Mouse (Mus musculus): Measurements from ENCODE around the gene Itfg2. TPM values are rescaled to one million over a fixed set of nuclear protein-coding genes. Genes with fewer than 3 reads are reported as not detected.

The Itfg2 gene
- polyA plus RNA-seq, 1 experiment from 2014 or later: 19.1 TPM

DNA sequence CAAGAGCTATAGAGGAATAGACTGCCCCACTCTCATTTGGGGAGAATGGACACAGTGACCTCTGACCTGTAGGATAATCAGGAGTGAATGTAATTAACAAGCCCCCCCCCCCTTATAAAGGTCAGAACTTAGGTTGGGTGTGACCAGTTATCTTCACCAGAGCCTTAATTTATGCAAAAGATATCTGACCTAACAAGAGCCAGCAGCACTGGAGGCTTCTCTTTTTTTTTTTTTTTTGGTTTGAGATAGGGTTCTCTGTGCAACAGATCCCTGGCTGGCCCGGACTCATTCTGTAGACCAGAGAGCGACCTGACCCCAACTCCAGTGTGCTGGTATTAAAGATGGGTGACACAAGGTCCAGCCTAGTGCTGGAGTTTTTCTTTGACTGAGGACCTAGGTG is 4.6 kb upstream of the Itfg2 start:
- no peak for DNase-seq (ENCODE audit: low spot score)
- Histone ChIP-seq H3K9me3 (replicated peaks; ENCODE audit: low read length) (no peaks in the 10 kb centered on the region), H3K9ac (ENCODE audit: low read depth, low read length) (no peak overlapping the region), H3K27me3 (ENCODE audit: insufficient read depth, low read length) (no peaks in the 10 kb centered on the region), H3K4me1 (replicated peaks; ENCODE audit: insufficient read depth, low read length) (0 out of 2 replicates have a peak, but pooled peaks cover 3% of the 10 kb centered on the region), H3K4me2 (ENCODE audit: low read length) (no peak overlapping the region), H3K36me3 (ENCODE audit: insufficient read depth, low read length) (peaks cover 44% of the 10 kb centered on the region), H3K27ac (no peak overlapping the region), H3K4me3 (replicated peaks; ENCODE audit: low read depth, low read length) (no peak overlapping the region)
- no peak for TF ChIP-seq CTCF (IDR thresholded peaks at IDR 0.05; ENCODE audit: low read depth)
- ATAC-seq (replicated peaks; ENCODE audit: low FRiP score, low read depth): no peak
- WGBS: 95% methylated on average over 2 of the region's 2 CpGs

- no peak for TF ChIP-seq CTCF (IDR thresholded peaks at IDR 0.05; ENCODE audit: low read depth)
- H3K4me2 ChIP-seq (ENCODE audit: low read length): no peak overlapping the region
- 0 out of 2 replicates have a peak, but pooled peaks cover 3% of the 10 kb centered on the region for H3K4me1 ChIP-seq (replicated peaks; ENCODE audit: insufficient read depth, low read length)
- DNase-seq (ENCODE audit: low spot score) (no peak), ATAC-seq (replicated peaks; ENCODE audit: low FRiP score, low read depth) (no peak)
- 91% methylated on average over 5 of the region's 5 CpGs for WGBS
- no peak overlapping the region for H3K27ac ChIP-seq
- no peak overlapping the region for H3K9ac ChIP-seq (ENCODE audit: low read depth, low read length)
- peaks cover 27% of the 10 kb centered on the region for H3K36me3 ChIP-seq (ENCODE audit: insufficient read depth, low read length)
- no peak overlapping the region for H3K4me3 ChIP-seq (replicated peaks; ENCODE audit: low read depth, low read length)
- no peaks in the 10 kb centered on the region for H3K27me3 ChIP-seq (ENCODE audit: insufficient read depth, low read length)
- no peaks in the 10 kb centered on the region for H3K9me3 ChIP-seq (replicated peaks; ENCODE audit: low read length)
Observed at GRCm38 (mm10) chr6:128427571-128427970, 2.8 kb upstream of the Itfg2 start.

- H3K27ac ChIP-seq: peak overlapping the region; percentile 90; the same call in 1 of the 2 replicates
- H3K4me2 ChIP-seq (ENCODE audit: low read length): peak overlapping the region; percentile 76
- 17% methylated on average over 9 of the region's 9 CpGs for WGBS
- 0 out of 2 replicates have a peak, but pooled peaks cover 6% of the 10 kb centered on the region for H3K4me1 ChIP-seq (replicated peaks; ENCODE audit: insufficient read depth, low read length)
- peak overlapping the region; percentile 70 for H3K9ac ChIP-seq (ENCODE audit: low read depth, low read length)
- no peaks in the 10 kb centered on the region for H3K27me3 ChIP-seq (ENCODE audit: insufficient read depth, low read length)
- ATAC-seq (replicated peaks; ENCODE audit: low FRiP score, low read depth) (no peak), DNase-seq (ENCODE audit: low spot score) (no peak)
- TF ChIP-seq CTCF (IDR thresholded peaks at IDR 0.05; ENCODE audit: low read depth): no peak
- no peaks in the 10 kb centered on the region for H3K9me3 ChIP-seq (replicated peaks; ENCODE audit: low read length)
- peaks cover 4% of the 10 kb centered on the region; the same call in 1 of the 2 replicates for H3K36me3 ChIP-seq (ENCODE audit: insufficient read depth, low read length)
- H3K4me3 ChIP-seq (replicated peaks; ENCODE audit: low read depth, low read length): peak overlapping the region; percentile 60
Observed at GRCm38 (mm10) chr6:128425046-128425445, 315 bp upstream of the Itfg2 start.

GRCm38 (mm10) chr6:128423496-128424268 is 1.0 kb downstream of the Itfg2 start:
- Histone ChIP-seq H3K27ac (peak overlapping the region; percentile 90), H3K4me3 (replicated peaks; ENCODE audit: low read depth, low read length) (peak overlapping the region; percentile 60), H3K4me2 (ENCODE audit: low read length) (peak overlapping the region; percentile 76), H3K4me1 (replicated peaks; ENCODE audit: insufficient read depth, low read length) (0 out of 2 replicates have a peak, but pooled peaks cover 6% of the 10 kb centered on the region), H3K9me3 (replicated peaks; ENCODE audit: low read length) (no peaks in the 10 kb centered on the region), H3K9ac (ENCODE audit: low read depth, low read length) (peak overlapping the region; percentile 70), H3K27me3 (ENCODE audit: insufficient read depth, low read length) (no peaks in the 10 kb centered on the region), H3K36me3 (ENCODE audit: insufficient read depth, low read length) (no peaks in the 10 kb centered on the region)
- DNase-seq (ENCODE audit: low spot score) (no peak), ATAC-seq (replicated peaks; ENCODE audit: low FRiP score, low read depth) (no peak)
- TF ChIP-seq CTCF (IDR thresholded peaks at IDR 0.05; ENCODE audit: low read depth): no peak
- 40% methylated on average over 15 of the region's 16 CpGs for WGBS

DNA sequence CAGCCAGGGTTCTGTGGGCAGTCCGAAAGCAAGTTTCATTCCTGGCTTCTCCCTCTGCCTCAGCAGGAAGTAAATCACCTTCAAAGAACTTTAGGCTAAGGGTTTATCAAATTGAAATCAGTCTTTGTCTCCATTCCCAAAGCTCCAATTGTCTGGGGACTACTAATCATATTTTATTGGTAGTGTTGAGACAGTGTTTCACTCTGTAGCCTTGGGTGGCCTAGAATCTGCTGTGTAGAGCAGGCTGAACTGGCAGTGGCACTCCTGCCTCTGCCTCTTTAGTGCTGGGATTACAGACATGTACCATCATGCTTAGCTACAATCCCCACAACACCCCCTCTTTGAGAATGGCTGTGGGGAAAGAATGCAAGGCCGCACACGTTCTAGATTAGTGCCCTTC is 3.3 kb downstream of the Itfg2 start:
- Histone ChIP-seq H3K27me3 (ENCODE audit: insufficient read depth, low read length) (no peaks in the 10 kb centered on the region), H3K27ac (peak overlapping the region; percentile 80), H3K4me3 (replicated peaks; ENCODE audit: low read depth, low read length) (no peak overlapping the region), H3K36me3 (ENCODE audit: insufficient read depth, low read length) (no peaks in the 10 kb centered on the region; the same call in 1 of the 2 replicates), H3K4me1 (replicated peaks; ENCODE audit: insufficient read depth, low read length) (0 out of 2 replicates have a peak, but pooled peaks cover 6% of the 10 kb centered on the region), H3K4me2 (ENCODE audit: low read length) (no peak overlapping the region), H3K9ac (ENCODE audit: low read depth, low read length) (no peak overlapping the region), H3K9me3 (replicated peaks; ENCODE audit: low read length) (no peaks in the 10 kb centered on the region)
- ATAC-seq (replicated peaks; ENCODE audit: low FRiP score, low read depth) (no peak), DNase-seq (ENCODE audit: low spot score) (peak; percentile 25)
- 64% methylated on average over 3 of the region's 3 CpGs for WGBS
- no peak for TF ChIP-seq CTCF (IDR thresholded peaks at IDR 0.05; ENCODE audit: low read depth)

GRCm38 (mm10) chr6:128421036-128421435 is 3.7 kb downstream of the Itfg2 start:
- DNase-seq (ENCODE audit: low spot score) (peak; percentile 63), ATAC-seq (replicated peaks; ENCODE audit: low FRiP score, low read depth) (no peak)
- Histone ChIP-seq H3K4me1 (replicated peaks; ENCODE audit: insufficient read depth, low read length) (0 out of 2 replicates have a peak, but pooled peaks cover 6% of the 10 kb centered on the region), H3K9me3 (replicated peaks; ENCODE audit: low read length) (no peaks in the 10 kb centered on the region), H3K27ac (peak overlapping the region; percentile 80), H3K4me2 (ENCODE audit: low read length) (no peak overlapping the region), H3K9ac (ENCODE audit: low read depth, low read length) (no peak overlapping the region), H3K27me3 (ENCODE audit: insufficient read depth, low read length) (no peaks in the 10 kb centered on the region), H3K4me3 (replicated peaks; ENCODE audit: low read depth, low read length) (no peak overlapping the region), H3K36me3 (ENCODE audit: insufficient read depth, low read length) (no peaks in the 10 kb centered on the region; the same call in 1 of the 2 replicates)
- no peak for TF ChIP-seq CTCF (IDR thresholded peaks at IDR 0.05; ENCODE audit: low read depth)
- WGBS: 46% methylated on average over 2 of the region's 2 CpGs
